In genomic region chr11:114174871-114175270, GRCm38 (mm10) we compare ENCODE assay signal across 13 mouse cellular contexts.
"Had no signal": no experiment of that assay in that cellular context is flagged by ENCODE, and none has a peak within 500 bp of the region (broad histone marks: within the 10 kb centered on the region; RNA-seq: fewer than 3 reads in every experiment).

No protein-coding gene starts in this region.

- H3K27me3 ChIP-seq: neural tube, embryonic 13.5 days had no signal

- H3K27ac ChIP-seq: limb, embryonic 13.5 days; liver, embryonic 14.5 days; midbrain, embryonic 12.5 days had no signal

- H3K4me2 ChIP-seq: midbrain, embryonic 12.5 days; neural tube, embryonic 13.5 days had no signal

- H3K36me3 ChIP-seq: limb, embryonic 13.5 days; midbrain, embryonic 12.5 days; neural tube, embryonic 13.5 days had no signal

- H3K9ac ChIP-seq: limb, embryonic 13.5 days; liver, embryonic 14.5 days; midbrain, embryonic 12.5 days; neural tube, embryonic 13.5 days had no signal

- H3K4me3 ChIP-seq: limb, embryonic 13.5 days; midbrain, embryonic 12.5 days; neural tube, embryonic 13.5 days had no signal

- ATAC-seq: midbrain, embryonic 16.5 days had no signal

- H3K9me3 ChIP-seq: limb, embryonic 13.5 days; midbrain, embryonic 12.5 days; neural tube, embryonic 13.5 days had no signal

- DNase-seq: kidney, postnatal 36 days; layer of hippocampus, adult 9-11 months; layer of hippocampus, postnatal 36 days; lung, adult 18-20 months; right cerebral cortex, postnatal 4 days; spleen, adult 18-20 months; thymus, adult 2 months; thymus, postnatal 25 days had no signal
